Mouse (Mus musculus): ENCODE measurements around the gene Elk1.
A peak's percentile ranks its signal among the peaks of the same experiment; 100 is the strongest.

The Elk1 gene

DNA sequence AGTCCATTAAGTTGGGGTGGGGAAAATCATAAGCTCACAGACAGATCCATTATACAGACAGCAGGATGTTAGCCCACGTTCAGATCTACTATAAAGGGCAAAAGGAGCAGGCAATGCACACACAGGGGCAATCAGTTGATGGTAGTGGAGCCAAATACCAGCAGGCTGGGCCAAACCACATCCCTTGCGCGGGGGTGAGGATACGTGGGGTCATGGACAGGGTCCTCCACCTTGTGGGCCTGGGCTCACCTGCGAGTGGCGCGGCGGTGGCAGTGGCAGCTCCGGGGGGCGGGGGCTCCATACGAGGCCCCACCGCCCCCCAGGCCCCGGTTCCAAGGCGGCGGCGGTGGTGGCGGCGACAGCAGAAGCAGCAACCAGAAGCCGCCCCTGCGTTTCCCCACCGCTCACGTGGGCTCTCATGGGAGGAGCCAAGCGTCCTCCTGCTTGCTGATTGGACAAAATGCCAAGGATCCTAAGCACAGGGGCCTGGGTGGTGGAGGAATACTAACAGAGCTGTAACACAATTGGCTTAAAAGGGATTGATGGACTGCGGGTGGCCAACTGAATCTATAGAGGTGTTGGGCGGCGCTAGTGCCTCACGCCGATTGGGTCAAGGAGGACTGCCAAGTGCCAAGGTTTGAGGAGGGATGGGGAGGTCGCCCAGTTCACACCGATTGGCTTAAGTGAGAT is at the start of gene Elk1:
TSS of gene Elk1 (minus strand) at position 418 of the 690 bp plus-strand sequence.
- no peak for TF ChIP-seq GATA4 (IDR thresholded peaks at IDR 0.05; ENCODE audit: insufficient replicate concordance, low read length)

DNA sequence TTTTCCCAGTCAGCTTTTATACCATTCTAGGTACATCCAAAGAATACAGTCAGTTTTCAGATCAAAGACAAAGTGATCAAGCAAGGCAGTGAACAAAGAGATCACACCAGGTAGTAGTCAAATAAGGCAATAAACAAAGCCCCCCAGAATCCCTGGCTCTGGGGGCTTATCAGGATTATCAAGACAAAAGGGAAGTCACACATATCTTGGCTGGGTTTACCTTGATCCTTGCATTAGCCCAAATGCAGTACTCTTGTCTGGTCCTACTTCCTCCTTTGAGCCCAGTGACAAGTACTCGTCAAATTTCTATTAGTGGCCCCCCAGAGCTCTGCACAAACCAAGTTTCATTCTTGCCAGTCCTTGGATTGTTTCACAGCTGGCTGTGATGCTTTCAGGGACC is 30.5 kb upstream of the Elk1 start:
- TF ChIP-seq GATA4 (IDR thresholded peaks at IDR 0.05; ENCODE audit: insufficient replicate concordance, low read length) = no peak

DNA sequence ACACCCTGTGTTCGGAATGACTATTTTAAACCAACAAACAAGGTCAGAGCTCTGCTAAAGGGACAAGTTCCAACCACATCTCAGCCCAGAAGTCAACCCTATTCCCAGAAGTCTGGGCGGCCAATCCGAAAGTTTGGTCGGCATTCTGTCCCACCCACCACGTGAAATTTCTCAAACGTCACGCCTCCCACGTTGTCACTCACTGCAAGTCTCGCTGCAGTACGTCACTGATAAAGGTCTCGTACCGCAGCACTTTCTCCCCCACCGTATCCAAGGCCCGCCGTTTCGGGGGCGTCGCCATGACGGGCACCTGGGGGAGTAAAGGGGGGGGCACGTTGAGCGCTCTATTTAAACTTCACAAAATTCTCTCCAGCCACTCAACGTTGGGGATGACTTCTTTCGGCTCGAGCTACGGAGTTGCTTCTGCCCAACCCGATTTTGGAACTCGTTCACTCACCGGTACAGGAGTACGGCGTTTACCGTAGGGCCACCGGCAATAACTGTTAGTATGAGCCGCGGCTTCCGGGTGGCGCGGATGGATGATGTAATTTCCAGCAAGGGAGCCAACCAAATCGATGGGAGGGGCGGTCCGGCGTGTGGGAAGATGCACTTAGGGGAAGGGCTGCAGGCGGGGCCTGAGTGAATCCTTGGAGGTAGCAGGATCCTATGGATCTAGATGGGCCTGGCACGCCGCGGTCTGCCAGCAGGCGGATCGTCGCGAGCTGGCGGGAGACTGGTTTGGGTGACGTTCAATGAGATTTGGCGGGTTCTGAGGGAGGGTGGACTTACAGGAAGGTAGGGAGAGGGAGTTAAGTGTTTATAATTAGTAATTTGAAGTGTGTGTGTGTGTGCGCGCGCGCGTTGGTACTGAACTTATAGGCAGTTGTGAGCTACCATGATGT is 11.3 kb upstream of the Elk1 start, which contains the start of gene Uxt:
TSS of gene Uxt (minus strand) at position 541 of the 902 bp plus-strand sequence.
- TF ChIP-seq GATA4 (IDR thresholded peaks at IDR 0.05; ENCODE audit: insufficient replicate concordance, low read length) = peak; percentile 14; the same call in 1 of the 2 replicates

DNA sequence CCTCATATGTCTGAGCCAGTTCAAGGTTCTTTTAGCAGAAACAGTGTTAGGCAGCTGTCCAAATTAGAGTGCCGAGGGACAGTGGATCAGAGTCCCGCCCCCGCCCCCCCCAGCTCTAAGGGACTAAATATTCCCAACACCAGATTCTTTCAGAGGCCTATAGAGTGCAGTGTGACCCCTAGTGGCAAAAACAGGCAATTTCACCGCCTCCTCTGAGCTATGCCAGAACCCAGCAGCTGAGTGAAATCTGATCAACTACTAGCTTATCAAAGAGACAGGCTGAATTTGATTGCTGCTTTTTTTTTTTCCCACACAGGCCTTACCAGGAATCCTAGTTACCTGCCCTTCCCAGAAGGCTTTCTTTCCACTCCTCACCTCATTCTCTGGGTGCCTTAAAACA is 4.4 kb downstream of the Elk1 start:
- no peak for TF ChIP-seq GATA4 (IDR thresholded peaks at IDR 0.05; ENCODE audit: insufficient replicate concordance, low read length)

DNA sequence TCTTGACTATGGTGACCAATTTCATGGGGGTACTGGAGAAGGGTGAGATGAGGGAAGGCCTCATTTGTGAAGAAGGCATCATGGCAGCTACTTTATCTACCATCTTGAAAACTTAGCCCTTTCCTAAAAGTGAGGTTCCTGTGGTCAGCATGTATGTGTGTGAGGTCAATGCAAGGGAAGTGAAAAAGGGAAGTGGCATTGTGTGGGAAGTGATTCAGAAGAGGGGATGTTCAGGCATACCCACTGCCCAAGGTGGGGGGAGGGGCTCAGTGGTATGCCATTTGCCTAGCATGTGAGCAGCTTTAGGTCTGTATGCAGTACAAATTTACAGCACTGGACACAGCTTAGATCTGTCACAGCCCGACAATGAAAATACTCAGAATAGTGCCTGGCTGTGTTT is 18.4 kb downstream of the Elk1 start:
- no peak for TF ChIP-seq GATA4 (IDR thresholded peaks at IDR 0.05; ENCODE audit: insufficient replicate concordance, low read length)

DNA sequence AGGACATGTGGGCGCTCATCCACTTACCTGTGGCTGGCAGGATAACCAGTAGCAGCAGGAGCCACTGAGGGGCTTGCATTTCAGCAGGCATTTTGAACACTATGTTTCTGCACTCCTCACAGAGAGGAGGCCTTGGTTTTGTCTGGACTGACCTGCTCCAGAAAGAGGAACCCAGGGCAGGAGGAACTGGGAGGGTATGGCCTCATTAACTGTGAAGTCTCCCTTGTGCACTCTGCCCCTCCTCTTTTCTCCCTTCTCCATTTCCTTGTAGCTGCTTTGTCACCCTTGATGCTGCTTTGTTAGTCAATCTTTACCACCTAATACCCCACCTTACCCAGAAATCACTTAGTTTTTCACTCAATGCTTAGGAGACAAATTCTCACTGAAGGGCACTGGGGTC is 19.0 kb downstream of the Elk1 start, which contains the start of gene Cfp:
TSS of gene Cfp (minus strand) at position 192 of the 400 bp plus-strand sequence.
- TF ChIP-seq GATA4 (IDR thresholded peaks at IDR 0.05; ENCODE audit: insufficient replicate concordance, low read length) = no peak

DNA sequence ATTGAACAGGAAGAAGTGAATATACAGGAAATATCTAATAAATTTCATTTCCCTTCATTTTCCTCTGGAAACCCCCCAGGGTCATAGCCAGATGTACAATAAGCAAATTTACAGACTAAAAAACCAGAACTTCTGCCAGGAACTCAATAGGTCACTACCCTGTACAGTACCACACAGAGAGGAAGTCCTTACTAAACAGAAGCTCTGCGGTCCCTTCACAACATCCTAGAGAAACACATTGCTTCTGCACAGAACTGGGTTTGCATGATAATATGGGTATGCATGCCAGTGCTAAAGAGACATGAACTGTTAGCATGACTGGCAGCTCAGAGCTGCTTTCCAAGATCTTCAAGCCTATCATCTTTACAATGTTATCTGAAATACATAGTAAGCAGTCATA is 20.5 kb downstream of the Elk1 start:
- no peak for TF ChIP-seq GATA4 (IDR thresholded peaks at IDR 0.05; ENCODE audit: insufficient replicate concordance, low read length)

DNA sequence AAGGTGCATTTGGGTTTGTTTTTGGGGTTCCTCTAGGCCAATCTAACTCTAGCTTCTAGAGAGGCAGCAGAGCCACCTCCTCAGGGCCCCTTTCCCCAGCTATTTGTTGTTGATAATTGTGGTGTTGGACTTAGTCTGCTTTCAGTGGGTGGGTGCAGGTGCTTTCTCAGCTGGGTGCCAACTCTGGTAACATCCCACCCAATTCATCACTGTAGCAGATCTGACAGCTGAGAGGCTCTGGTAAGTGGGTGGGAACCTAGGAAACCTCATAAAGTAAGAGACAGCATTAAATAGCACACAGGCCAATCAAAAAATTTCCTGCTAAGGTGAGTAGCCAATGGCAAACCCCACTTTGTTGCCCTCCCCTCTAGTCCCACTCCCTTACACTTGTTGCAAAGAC is 25.4 kb downstream of the Elk1 start:
- TF ChIP-seq GATA4 (IDR thresholded peaks at IDR 0.05; ENCODE audit: insufficient replicate concordance, low read length) = no peak

DNA sequence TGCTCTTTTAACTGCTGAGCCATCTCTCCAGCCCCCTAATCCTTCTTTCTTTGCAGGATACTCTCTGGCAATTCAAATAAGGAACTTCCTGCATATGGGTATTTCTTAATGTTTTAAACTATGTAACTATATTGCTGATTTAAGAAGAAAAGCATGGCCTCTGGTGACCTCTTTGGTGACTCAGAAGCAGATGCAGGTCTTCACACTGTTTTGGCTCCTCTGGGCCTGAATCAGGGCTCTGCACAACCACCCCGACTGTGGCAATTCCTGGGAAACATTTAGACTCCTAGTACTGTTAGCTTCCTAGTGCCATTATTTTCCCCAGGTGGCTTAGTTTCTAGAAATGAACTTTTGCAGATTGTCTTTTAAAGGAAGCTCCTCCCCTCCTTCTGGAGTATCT is 26.9 kb downstream of the Elk1 start:
- no peak for TF ChIP-seq GATA4 (IDR thresholded peaks at IDR 0.05; ENCODE audit: insufficient replicate concordance, low read length)

DNA sequence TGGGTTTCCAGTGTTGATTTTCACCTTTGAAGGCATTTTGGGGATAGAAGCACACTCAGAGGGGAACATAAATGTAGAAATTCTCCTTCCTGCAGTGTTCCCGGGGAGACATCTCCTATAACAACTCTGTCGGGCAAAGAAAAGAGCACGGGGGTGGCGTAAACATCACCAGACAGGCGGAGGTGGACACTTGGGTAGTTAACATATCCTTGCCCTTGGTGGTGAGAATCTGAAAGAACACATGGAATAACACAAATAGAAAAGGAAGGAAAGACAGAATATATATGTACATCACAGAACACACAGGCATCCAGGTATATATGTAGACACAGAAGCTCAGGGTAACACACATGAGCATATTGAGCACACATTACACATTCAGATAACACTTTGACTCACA is 29.0 kb downstream of the Elk1 start:
- TF ChIP-seq GATA4 (IDR thresholded peaks at IDR 0.05; ENCODE audit: insufficient replicate concordance, low read length) = no peak

DNA sequence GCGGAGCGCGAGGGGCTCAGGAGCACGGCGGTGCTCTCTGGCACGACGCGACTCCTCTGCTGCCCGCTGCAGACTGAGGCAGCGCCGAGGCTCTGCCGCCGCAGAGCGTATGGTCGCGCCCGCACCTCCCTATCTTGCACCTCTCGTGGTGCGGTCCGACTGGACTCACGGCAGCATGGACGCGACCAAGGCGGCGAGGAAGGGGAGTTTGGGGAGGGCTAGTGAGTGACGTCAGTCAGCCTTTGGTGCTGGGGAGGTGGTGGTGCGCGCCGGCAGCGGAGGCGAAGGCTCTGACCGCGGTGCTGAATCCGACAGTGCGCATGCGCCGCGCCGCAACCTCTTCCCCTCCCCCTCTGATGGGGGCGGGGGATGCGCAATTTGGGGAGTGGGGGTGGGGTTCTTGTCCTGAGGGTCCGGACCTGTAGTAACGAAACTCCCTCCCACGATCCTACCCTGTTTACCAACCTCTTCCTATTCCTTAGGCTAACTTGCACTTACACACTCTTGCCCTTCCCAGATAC is 29.5 kb downstream of the Elk1 start, which contains the start of gene Syn1:
TSS of gene Syn1 (minus strand) at position 161 of the 521 bp plus-strand sequence.
- no peak for TF ChIP-seq GATA4 (IDR thresholded peaks at IDR 0.05; ENCODE audit: insufficient replicate concordance, low read length)

DNA sequence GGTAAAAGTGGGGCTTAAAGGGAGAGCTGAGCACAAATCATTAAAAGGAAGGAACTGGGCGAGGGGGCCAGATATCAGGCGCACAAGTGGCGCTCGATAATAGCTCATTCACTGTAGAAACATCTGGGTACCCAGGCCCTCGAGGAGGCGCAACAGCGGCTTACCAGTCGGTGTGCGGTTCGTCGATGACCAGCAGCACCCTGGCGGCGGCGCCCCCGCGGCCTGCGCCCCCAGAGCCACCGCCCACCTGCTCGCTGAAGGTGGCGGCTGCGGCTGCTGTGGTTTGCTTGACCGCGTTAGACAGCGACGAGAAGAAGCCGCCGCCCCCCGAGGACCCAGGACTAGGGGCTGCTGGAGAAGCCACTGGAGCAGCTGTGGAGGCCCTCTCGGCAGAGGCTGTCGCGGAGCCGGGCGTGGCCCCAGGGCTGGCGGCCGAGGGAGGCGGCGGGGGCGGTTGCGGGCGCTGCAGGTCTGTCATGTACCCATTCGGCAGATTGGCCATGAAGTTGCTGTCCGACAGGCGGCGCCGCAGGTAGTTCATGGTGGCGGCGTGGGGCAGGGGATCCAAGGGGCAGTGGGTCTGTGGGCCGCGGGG is 30.1 kb downstream of the Elk1 start:
- no peak for TF ChIP-seq GATA4 (IDR thresholded peaks at IDR 0.05; ENCODE audit: insufficient replicate concordance, low read length)

DNA sequence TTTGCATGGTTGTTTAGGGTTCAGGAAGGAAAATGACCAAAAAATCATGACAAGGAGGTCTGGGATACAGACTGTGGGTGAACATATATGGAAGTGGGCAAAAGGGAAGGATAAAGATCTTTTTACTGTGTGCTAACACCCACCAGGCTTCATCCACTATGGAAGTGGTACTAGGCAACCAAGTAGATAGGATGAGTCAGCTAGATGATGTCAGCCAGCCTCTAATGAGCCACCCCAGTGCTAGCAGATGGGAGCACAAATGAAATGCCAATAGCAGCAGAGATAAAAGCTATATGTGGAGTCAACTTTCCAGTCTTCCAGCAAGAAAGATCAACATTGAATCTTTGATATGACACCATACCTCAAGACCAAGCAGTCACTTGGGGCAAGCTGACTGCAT is 35.3 kb downstream of the Elk1 start:
- TF ChIP-seq GATA4 (IDR thresholded peaks at IDR 0.05; ENCODE audit: insufficient replicate concordance, low read length) = no peak

DNA sequence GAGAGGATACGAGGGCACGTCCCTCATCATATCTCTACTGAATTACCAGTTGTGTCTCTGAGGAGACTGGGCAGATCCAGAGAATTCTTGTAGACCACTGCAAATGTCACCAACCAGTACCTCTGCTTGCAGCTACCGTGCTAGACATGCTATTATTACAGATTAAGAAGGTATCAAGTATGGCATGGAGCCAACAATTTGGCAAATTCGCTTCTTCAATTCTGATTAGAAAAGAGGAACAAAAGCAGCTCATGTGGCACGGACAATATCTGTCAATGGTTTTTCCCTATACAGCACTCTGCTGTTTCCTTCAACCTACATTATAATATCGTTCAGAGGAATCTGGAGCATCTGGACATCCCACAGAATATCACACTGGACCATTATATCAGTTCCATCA is 36.7 kb downstream of the Elk1 start:
- TF ChIP-seq GATA4 (IDR thresholded peaks at IDR 0.05; ENCODE audit: insufficient replicate concordance, low read length) = no peak

DNA sequence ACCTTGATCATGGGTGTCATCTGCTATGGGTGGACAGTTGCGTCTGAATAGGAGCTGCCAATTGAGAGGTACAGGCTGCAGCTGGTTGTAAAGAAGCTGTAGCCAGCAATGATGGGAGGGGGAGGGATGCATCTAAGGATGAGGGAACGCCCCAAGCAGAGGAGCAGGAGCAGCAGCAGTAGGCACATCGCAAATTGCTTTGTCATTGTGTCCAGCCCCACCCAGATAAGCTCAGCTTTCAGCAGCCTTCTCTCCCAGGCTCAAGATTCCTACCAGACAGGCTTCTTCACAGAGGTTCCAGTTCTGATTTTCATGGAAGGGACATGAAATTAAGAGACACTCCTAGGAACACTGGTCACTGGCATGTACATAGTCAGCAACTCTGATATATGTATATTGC is 40.3 kb downstream of the Elk1 start:
- no peak for TF ChIP-seq GATA4 (IDR thresholded peaks at IDR 0.05; ENCODE audit: insufficient replicate concordance, low read length)
